Mouse (Mus musculus) heart, postnatal 0 days (tissue): Measurements from ENCODE around the gene Slc25a38.

Source experiments
- CTCF ChIP-seq: IDR thresholded peaks from 2 replicates; pipeline ENCODE4 v1.5.1; 2016; ENCODE audit warnings: antibody characterized with exemption, control low read depth, low read depth
- EP300 ChIP-seq: IDR thresholded peaks from 2 replicates; pipeline ENCODE4 v1.6.1; 2016; ENCODE audit warnings: antibody characterized with exemption, low read depth

- no peak for TF ChIP-seq CTCF
- TF ChIP-seq EP300 = no peak
Measured at GRCm38 (mm10) chr9:120151152-120151551, 41.0 kb downstream of the Slc25a38 start.
